Mouse (Mus musculus): Measurements from ENCODE around the gene Tango2. TPM values are rescaled to one million over a fixed set of nuclear protein-coding genes. Genes with fewer than 3 reads are reported as not detected.

Tango2 gene
- polyA plus RNA-seq, 1 experiment from 2014 or later, result 27.4 TPM

GRCm38 (mm10) chr16:18386451-18386850 is 38.5 kb upstream of the Tango2 start:
- no peak overlapping the region for H3K4me3 ChIP-seq (ENCODE audit: low read depth, low read length)
- ATAC-seq (ENCODE audit: insufficient number of reproducible peaks, insufficient read depth, low FRiP score, low read depth), result no peak
- H3K27me3 ChIP-seq (ENCODE audit: control insufficient read depth, insufficient read depth, low read length), result no peaks in the 10 kb centered on the region
- no peak overlapping the region for H3K9ac ChIP-seq (replicated peaks; ENCODE audit: low read depth, low read length)
- peaks cover 35% of the 10 kb centered on the region; the same call in 1 of the 2 replicates for H3K4me1 ChIP-seq (ENCODE audit: control insufficient read depth, insufficient read depth, low read length)
- no peaks in the 10 kb centered on the region for H3K36me3 ChIP-seq (ENCODE audit: control insufficient read depth, insufficient read depth, low read length)
- H3K4me2 ChIP-seq (replicated peaks; ENCODE audit: low read depth, low read length), result no peak overlapping the region
- 85% methylated on average over 7 of the region's 7 CpGs for WGBS
- no peaks in the 10 kb centered on the region for H3K9me3 ChIP-seq (ENCODE audit: control insufficient read depth, low read depth, low read length)
- no peak overlapping the region for H3K27ac ChIP-seq (ENCODE audit: low read length)

- H3K4me2 ChIP-seq (replicated peaks; ENCODE audit: low read depth, low read length), result no peak overlapping the region
- peaks cover 36% of the 10 kb centered on the region; the same call in 1 of the 2 replicates for H3K4me1 ChIP-seq (ENCODE audit: control insufficient read depth, insufficient read depth, low read length)
- no peak for ATAC-seq (ENCODE audit: insufficient number of reproducible peaks, insufficient read depth, low FRiP score, low read depth)
Measured at GRCm38 (mm10) chr16:18385411-18385810, 37.5 kb upstream of the Tango2 start.

GRCm38 (mm10) chr16:18384659-18385058 is 36.8 kb upstream of the Tango2 start:
- Histone ChIP-seq H3K4me1 (ENCODE audit: control insufficient read depth, insufficient read depth, low read length) (peaks cover 36% of the 10 kb centered on the region; the same call in 1 of the 2 replicates), H3K9me3 (ENCODE audit: control insufficient read depth, low read depth, low read length) (no peaks in the 10 kb centered on the region), H3K27ac (ENCODE audit: low read length) (no peak overlapping the region), H3K36me3 (ENCODE audit: control insufficient read depth, insufficient read depth, low read length) (no peaks in the 10 kb centered on the region), H3K4me2 (replicated peaks; ENCODE audit: low read depth, low read length) (no peak overlapping the region), H3K27me3 (ENCODE audit: control insufficient read depth, insufficient read depth, low read length) (no peaks in the 10 kb centered on the region), H3K9ac (replicated peaks; ENCODE audit: low read depth, low read length) (no peak overlapping the region), H3K4me3 (ENCODE audit: low read depth, low read length) (no peak overlapping the region)
- WGBS, result 85% methylated on average over 8 of the region's 8 CpGs
- no peak for ATAC-seq (ENCODE audit: insufficient number of reproducible peaks, insufficient read depth, low FRiP score, low read depth)

More at GRCm38 (mm10) chr16:18385411-18385810, 37.5 kb upstream of the Tango2 start:
- H3K36me3 ChIP-seq (ENCODE audit: control insufficient read depth, insufficient read depth, low read length), result no peaks in the 10 kb centered on the region
- no peaks in the 10 kb centered on the region for H3K27me3 ChIP-seq (ENCODE audit: control insufficient read depth, insufficient read depth, low read length)
- no peak overlapping the region for H3K4me3 ChIP-seq (ENCODE audit: low read depth, low read length)
- H3K9me3 ChIP-seq (ENCODE audit: control insufficient read depth, low read depth, low read length), result no peaks in the 10 kb centered on the region
- H3K9ac ChIP-seq (replicated peaks; ENCODE audit: low read depth, low read length), result no peak overlapping the region
- no peak overlapping the region for H3K27ac ChIP-seq (ENCODE audit: low read length)
- 64% methylated on average over 5 of the region's 5 CpGs for WGBS

- Histone ChIP-seq H3K36me3 (ENCODE audit: control insufficient read depth, insufficient read depth, low read length) (no peaks in the 10 kb centered on the region), H3K27ac (ENCODE audit: low read length) (no peak overlapping the region), H3K4me3 (ENCODE audit: low read depth, low read length) (no peak overlapping the region), H3K4me1 (ENCODE audit: control insufficient read depth, insufficient read depth, low read length) (peaks cover 34% of the 10 kb centered on the region; the same call in 1 of the 2 replicates), H3K9me3 (ENCODE audit: control insufficient read depth, low read depth, low read length) (no peaks in the 10 kb centered on the region), H3K9ac (replicated peaks; ENCODE audit: low read depth, low read length) (no peak overlapping the region), H3K4me2 (replicated peaks; ENCODE audit: low read depth, low read length) (no peak overlapping the region), H3K27me3 (ENCODE audit: control insufficient read depth, insufficient read depth, low read length) (no peaks in the 10 kb centered on the region)
- ATAC-seq (ENCODE audit: insufficient number of reproducible peaks, insufficient read depth, low FRiP score, low read depth), result no peak
- 78% methylated on average over 7 of the region's 7 CpGs for WGBS
Measured at GRCm38 (mm10) chr16:18384211-18384610, 36.3 kb upstream of the Tango2 start.

- no peak for ATAC-seq (ENCODE audit: insufficient number of reproducible peaks, insufficient read depth, low FRiP score, low read depth)
- Histone ChIP-seq H3K36me3 (ENCODE audit: control insufficient read depth, insufficient read depth, low read length) (no peaks in the 10 kb centered on the region), H3K4me2 (replicated peaks; ENCODE audit: low read depth, low read length) (no peak overlapping the region), H3K9me3 (ENCODE audit: control insufficient read depth, low read depth, low read length) (no peaks in the 10 kb centered on the region), H3K9ac (replicated peaks; ENCODE audit: low read depth, low read length) (no peak overlapping the region), H3K4me3 (ENCODE audit: low read depth, low read length) (no peak overlapping the region), H3K27me3 (ENCODE audit: control insufficient read depth, insufficient read depth, low read length) (no peaks in the 10 kb centered on the region), H3K27ac (ENCODE audit: low read length) (no peak overlapping the region), H3K4me1 (ENCODE audit: control insufficient read depth, insufficient read depth, low read length) (peaks cover 30% of the 10 kb centered on the region; the same call in 1 of the 2 replicates)
- 18% methylated on average over 3 of the region's 3 CpGs for WGBS
Measured at GRCm38 (mm10) chr16:18383756-18384155, 35.9 kb upstream of the Tango2 start.

GRCm38 (mm10) chr16:18383045-18383726 is 35.3 kb upstream of the Tango2 start:
- ATAC-seq (ENCODE audit: insufficient number of reproducible peaks, insufficient read depth, low FRiP score, low read depth), result no peak
- H3K4me1 ChIP-seq (ENCODE audit: control insufficient read depth, insufficient read depth, low read length), result peaks cover 24% of the 10 kb centered on the region; the same call in 1 of the 2 replicates
- 75% methylated on average over 9 of the region's 9 CpGs for WGBS
- no peaks in the 10 kb centered on the region for H3K9me3 ChIP-seq (ENCODE audit: control insufficient read depth, low read depth, low read length)
- H3K9ac ChIP-seq (replicated peaks; ENCODE audit: low read depth, low read length), result no peak overlapping the region
- no peaks in the 10 kb centered on the region for H3K27me3 ChIP-seq (ENCODE audit: control insufficient read depth, insufficient read depth, low read length)
- no peak overlapping the region for H3K4me2 ChIP-seq (replicated peaks; ENCODE audit: low read depth, low read length)
- H3K36me3 ChIP-seq (ENCODE audit: control insufficient read depth, insufficient read depth, low read length), result no peaks in the 10 kb centered on the region
- H3K4me3 ChIP-seq (ENCODE audit: low read depth, low read length), result no peak overlapping the region
- H3K27ac ChIP-seq (ENCODE audit: low read length), result no peak overlapping the region

GRCm38 (mm10) chr16:18381621-18382258 is 33.8 kb upstream of the Tango2 start:
- Histone ChIP-seq H3K36me3 (ENCODE audit: control insufficient read depth, insufficient read depth, low read length) (no peaks in the 10 kb centered on the region), H3K4me1 (ENCODE audit: control insufficient read depth, insufficient read depth, low read length) (peaks cover 20% of the 10 kb centered on the region; the same call in 1 of the 2 replicates), H3K9me3 (ENCODE audit: control insufficient read depth, low read depth, low read length) (no peaks in the 10 kb centered on the region), H3K9ac (replicated peaks; ENCODE audit: low read depth, low read length) (no peak overlapping the region), H3K27me3 (ENCODE audit: control insufficient read depth, insufficient read depth, low read length) (no peaks in the 10 kb centered on the region), H3K4me2 (replicated peaks; ENCODE audit: low read depth, low read length) (no peak overlapping the region), H3K4me3 (ENCODE audit: low read depth, low read length) (no peak overlapping the region), H3K27ac (ENCODE audit: low read length) (peak overlapping the region; percentile 78)
- WGBS, result 55% methylated on average over 6 of the region's 6 CpGs
- ATAC-seq (ENCODE audit: insufficient number of reproducible peaks, insufficient read depth, low FRiP score, low read depth), result peak; percentile 31; the same call in 1 of the 2 replicates

GRCm38 (mm10) chr16:18380495-18381063 is 32.7 kb upstream of the Tango2 start:
- Histone ChIP-seq H3K9me3 (ENCODE audit: control insufficient read depth, low read depth, low read length) (no peaks in the 10 kb centered on the region), H3K27me3 (ENCODE audit: control insufficient read depth, insufficient read depth, low read length) (no peaks in the 10 kb centered on the region), H3K36me3 (ENCODE audit: control insufficient read depth, insufficient read depth, low read length) (no peaks in the 10 kb centered on the region), H3K4me1 (ENCODE audit: control insufficient read depth, insufficient read depth, low read length) (peaks cover 20% of the 10 kb centered on the region; the same call in 1 of the 2 replicates), H3K4me3 (ENCODE audit: low read depth, low read length) (no peak overlapping the region), H3K9ac (replicated peaks; ENCODE audit: low read depth, low read length) (no peak overlapping the region), H3K27ac (ENCODE audit: low read length) (peak overlapping the region; percentile 27; the same call in 1 of the 2 replicates), H3K4me2 (replicated peaks; ENCODE audit: low read depth, low read length) (no peak overlapping the region)
- no peak for ATAC-seq (ENCODE audit: insufficient number of reproducible peaks, insufficient read depth, low FRiP score, low read depth)
- WGBS, result 48% methylated on average over 6 of the region's 6 CpGs

Data from stomach, embryonic 14.5 days (tissue).